Mouse (Mus musculus) gastrocnemius, adult 2 months (tissue): ENCODE results near the gene Apba2. TPM values are rescaled to one million over a fixed set of nuclear protein-coding genes. Genes with fewer than 3 reads are reported as not detected.
A peak's percentile ranks its signal among the peaks of the same experiment; 100 is the strongest.

Source experiments
- DNase-seq: peaks from one replicate; pipeline ENCODE4 v3.0.0; 2022
- H3K27ac ChIP-seq: fragments of 200-600 bp; 2 replicates; pipeline ENCODE4 v1.8.1; 2022; ENCODE audit warnings: mild to moderate bottlenecking
- H3K4me3 ChIP-seq: fragments of 200-600 bp; 2 replicates; pipeline ENCODE4 v1.8.1; 2022; ENCODE audit warnings: mild to moderate bottlenecking, moderate library complexity
- CTCF ChIP-seq: fragments of 200-600 bp; IDR thresholded peaks from 2 replicates; pipeline ENCODE4 v1.8.1; 2022; ENCODE audit warnings: antibody characterized with exemption, mild to moderate bottlenecking, moderate library complexity
- intact Hi-C: fragments of 180-260 bp; cut with DNase I; formaldehyde crosslinking; loops from one replicate; pipeline ENCODE4 v1.15.1; 2025
- total RNA-seq, 2 experiments: library from RNA; stranded (reverse); gene quantifications; 2 replicates each; pipeline ENCODE4 v1.2.3; 2021

Gene Apba2
- total RNA-seq, 2 experiments from 2014 or later = 0.22 TPM; not detected in 1

GRCm38 (mm10) chr7:64546801-64547200 is 45.3 kb downstream of the Apba2 start:
- DNase-seq = no peak
- H3K4me3 ChIP-seq = no peak overlapping the region
- TF ChIP-seq CTCF = no peak
- H3K27ac ChIP-seq = no peak overlapping the region
- intact Hi-C loops = no loop called here

- intact Hi-C loops = no loop called here
- TF ChIP-seq CTCF = no peak
- no peak overlapping the region for H3K27ac ChIP-seq
- no peak overlapping the region for H3K4me3 ChIP-seq
- no peak for DNase-seq
Observed at GRCm38 (mm10) chr7:64550856-64551255, 49.4 kb downstream of the Apba2 start.

DNA sequence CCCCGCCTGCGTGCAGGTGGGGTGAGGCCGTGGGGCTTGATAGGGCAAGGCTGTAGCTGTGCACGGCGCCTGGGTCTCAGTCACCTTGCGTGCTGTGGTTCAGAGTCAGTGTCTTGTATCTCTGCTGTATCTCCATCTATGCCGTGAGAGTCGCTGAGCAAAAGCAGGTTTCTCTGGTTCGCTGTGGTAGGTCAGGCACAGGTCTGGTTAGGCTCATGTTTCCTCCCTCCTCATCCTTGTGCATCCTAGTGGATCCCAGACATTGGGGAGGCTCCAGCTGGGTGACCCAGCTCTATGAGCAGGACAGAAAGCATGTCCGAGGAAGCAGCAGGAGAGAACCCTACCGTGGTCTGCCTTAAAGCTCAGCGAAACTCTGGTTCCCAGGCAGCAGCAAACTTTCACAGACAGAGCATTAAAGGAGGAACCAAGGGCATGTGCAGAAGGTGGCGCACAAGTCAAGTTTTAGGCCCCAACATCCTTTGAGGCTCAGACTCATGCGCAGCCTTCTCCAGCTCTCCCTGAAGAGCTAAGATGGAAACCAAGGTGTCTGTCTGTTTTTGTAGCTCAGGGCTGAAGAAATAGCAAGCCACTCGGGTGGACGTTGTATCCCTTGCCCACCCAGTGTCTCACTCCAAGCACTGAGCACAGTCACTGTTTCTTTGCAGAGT is 51.2 kb downstream of the Apba2 start:
- DNase-seq = no peak
- intact Hi-C loops = no loop called here
- Histone ChIP-seq H3K27ac (no peak overlapping the region), H3K4me3 (no peak overlapping the region)
- no peak for TF ChIP-seq CTCF

- intact Hi-C loops = no loop called here
- H3K4me3 ChIP-seq = no peak overlapping the region
- no peak overlapping the region for H3K27ac ChIP-seq
- no peak for TF ChIP-seq CTCF
- DNase-seq = no peak
Observed at GRCm38 (mm10) chr7:64561711-64562498, 60.4 kb downstream of the Apba2 start.

- no peak for DNase-seq
- Histone ChIP-seq H3K27ac (no peak overlapping the region), H3K4me3 (no peak overlapping the region)
- no peak for TF ChIP-seq CTCF
- intact Hi-C loops = no loop called here
Observed at GRCm38 (mm10) chr7:64564891-64565571, 63.5 kb downstream of the Apba2 start.

GRCm38 (mm10) chr7:64566371-64567243 is 65.1 kb downstream of the Apba2 start:
- intact Hi-C loops = no loop called here

GRCm38 (mm10) chr7:64568722-64569121 is 67.2 kb downstream of the Apba2 start:
- intact Hi-C loops = no loop called here
- DNase-seq = no peak
- Histone ChIP-seq H3K27ac (no peak overlapping the region), H3K4me3 (no peak overlapping the region)
- no peak for TF ChIP-seq CTCF

More at GRCm38 (mm10) chr7:64566371-64567243, 65.1 kb downstream of the Apba2 start:
- no peak for DNase-seq
- Histone ChIP-seq H3K27ac (no peak overlapping the region), H3K4me3 (no peak overlapping the region)
- TF ChIP-seq CTCF = no peak

DNA sequence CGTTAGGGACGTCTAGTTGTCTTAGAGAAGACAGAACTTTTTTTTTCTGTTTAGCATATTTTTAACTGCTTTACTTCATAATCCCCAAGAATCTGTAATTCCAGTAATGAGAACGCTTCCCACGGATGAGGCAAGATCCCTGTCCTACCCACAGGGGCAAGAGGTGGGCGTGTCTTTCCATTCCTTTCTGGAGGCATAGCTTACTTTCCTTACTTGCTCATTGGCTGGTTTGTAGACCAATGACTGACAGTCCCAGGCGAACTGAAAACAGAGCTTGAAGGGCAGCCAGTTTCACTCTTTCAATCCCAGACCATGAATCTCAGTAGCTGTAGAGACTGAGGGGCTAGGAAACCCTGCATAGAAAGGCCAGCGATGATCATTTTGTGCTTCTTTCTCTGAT is 68.2 kb downstream of the Apba2 start:
- H3K4me3 ChIP-seq = no peak overlapping the region
- H3K27ac ChIP-seq = no peak overlapping the region
- no peak for TF ChIP-seq CTCF
- DNase-seq = no peak
- intact Hi-C loops = no loop called here

DNA sequence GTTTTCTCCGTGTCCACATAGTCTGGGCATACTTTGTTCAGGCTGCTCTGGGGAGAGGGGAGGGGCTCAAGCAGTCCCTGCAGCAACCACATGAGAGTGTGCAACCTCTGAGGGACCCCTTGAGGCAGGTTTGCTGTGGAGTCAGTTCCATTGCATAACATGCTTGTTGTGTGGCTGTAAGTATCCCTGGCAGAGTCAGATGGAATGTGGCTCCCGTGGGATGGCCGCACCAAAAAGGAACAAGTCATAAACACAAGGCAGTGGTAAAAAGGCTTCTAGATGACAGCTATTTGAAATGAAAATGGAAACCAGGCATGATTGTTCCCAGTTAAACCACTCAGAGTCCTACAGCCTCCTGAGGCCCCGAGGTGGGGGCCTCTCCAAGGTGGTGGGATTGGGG is 69.4 kb downstream of the Apba2 start:
- intact Hi-C loops = no loop called here
- no peak for TF ChIP-seq CTCF
- Histone ChIP-seq H3K4me3 (no peak overlapping the region), H3K27ac (no peak overlapping the region)
- DNase-seq = no peak

DNA sequence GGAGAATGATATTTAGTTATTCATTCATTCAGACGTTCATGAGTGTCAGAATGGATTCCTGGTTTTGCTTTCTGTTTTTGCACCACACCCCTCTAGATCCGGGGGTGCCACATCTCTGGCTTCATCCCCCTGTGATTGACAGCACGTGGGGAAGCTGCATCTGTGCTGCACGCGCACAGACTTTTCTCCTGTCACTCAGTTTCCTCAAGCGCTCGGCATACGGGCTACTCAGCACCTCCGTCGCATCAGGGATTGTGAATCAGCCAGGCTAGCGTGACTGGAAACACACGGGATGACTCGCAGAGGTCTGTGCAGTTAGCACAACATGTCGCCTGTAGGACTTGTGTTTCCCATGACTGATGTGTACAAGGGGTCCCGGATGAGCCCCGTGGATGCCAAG is 72.6 kb downstream of the Apba2 start:
- H3K4me3 ChIP-seq = no peak overlapping the region
- DNase-seq = no peak
- intact Hi-C loops = no loop called here
- H3K27ac ChIP-seq = no peak overlapping the region
- TF ChIP-seq CTCF = no peak

DNA sequence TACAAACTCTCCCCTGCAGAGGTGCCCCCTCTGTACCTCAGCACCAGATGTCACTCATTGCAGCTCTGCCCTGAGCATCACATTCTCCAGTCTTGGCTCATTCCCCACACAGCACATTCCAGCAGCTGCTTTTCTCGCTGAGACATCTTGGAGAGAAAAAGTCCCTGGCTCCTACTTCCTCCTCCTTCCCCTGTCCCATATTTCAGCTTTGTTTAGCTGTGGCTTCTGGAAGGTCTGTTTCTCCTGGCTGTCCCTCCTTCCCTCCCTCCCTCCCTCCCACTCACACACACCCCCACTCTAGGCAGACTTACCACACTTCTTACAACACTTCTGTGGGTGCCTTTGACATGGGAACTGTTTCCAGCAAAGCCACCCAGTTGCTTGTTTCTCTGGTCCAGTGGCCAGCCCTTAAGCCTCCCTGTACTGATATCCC is 75.0 kb downstream of the Apba2 start:
- no peak for TF ChIP-seq CTCF
- intact Hi-C loops = no loop called here
- DNase-seq = no peak
- no peak overlapping the region for H3K27ac ChIP-seq
- no peak overlapping the region for H3K4me3 ChIP-seq

DNA sequence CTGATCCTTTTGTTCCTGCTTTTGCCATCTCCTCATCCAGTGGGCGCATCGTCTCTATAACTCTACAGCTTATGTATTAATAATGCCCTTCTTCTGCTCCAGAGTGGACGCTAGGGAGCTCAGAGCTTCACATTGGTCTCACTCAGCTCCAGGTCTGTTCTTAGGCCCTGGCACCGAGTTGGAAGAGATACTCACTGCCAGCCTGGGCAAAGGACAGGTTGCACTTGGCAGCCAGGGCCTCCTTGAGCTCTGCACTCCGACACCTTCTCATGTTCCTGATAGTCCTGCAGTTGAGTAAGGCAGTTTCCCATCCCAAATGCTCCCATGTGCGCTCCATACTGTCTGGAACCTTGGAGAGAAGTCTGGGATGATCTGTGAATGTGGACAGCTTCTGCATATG is 76.7 kb downstream of the Apba2 start:
- peak; percentile 25 for DNase-seq
- TF ChIP-seq CTCF = no peak
- H3K4me3 ChIP-seq = no peak overlapping the region
- H3K27ac ChIP-seq = no peak overlapping the region
- intact Hi-C loops = no loop called here
